ENCODE assay signal across 20 mouse cellular contexts in the genomic region with DNA sequence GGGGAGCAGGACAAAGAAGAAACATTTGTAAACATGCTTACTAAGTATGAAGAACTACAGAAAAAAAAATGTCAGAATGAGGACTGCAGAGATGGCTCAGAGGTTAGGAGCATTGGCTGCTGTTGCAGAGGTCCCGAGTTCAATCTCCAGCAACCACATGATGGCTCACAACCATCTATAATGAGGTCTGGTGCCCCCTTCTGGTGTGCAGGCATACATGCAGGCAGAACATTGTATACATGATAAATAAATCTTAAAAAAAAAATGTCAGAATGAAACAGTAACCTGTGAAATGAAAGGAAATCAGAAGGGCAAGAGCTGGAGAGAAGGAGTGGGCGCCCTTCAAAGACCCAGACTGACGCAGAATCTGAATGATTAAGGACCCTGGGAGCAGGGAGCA. TPM values are rescaled to one million over a fixed set of nuclear protein-coding genes. Genes with fewer than 3 reads are reported as not detected.
DNase-seq lines count a peak whose midpoint lies in the region; ATAC-seq and TF ChIP-seq lines count a peak whose summit lies in the region.
"Had no signal": no experiment of that assay in that cellular context is flagged by ENCODE, and none has a peak within 500 bp of the region (broad histone marks: within the 10 kb centered on the region; RNA-seq: fewer than 3 reads in every experiment).

No protein-coding gene starts in this region.

- dilution Hi-C loops in CH12.LX (cut with MboI; ENCODE audit: extremely low pct_ligation_motif_present, extremely low pct_unique_long_range_greater_than_20kb, low sequenced_read_pairs): no loop called here

- no peak for TF ChIP-seq EP300 in heart, adult 2 months (IDR thresholded peaks at IDR 0.05; ENCODE audit: insufficient read depth, low read depth, low read length)
- no peak for TF ChIP-seq EP300 in CH12.LX (IDR thresholded peaks at IDR 0.05; ENCODE audit: low read length)

- WGBS in heart, adult 2 months: 90% methylated on average over 3 of the region's 3 CpGs
- 85% methylated on average over 3 of the region's 3 CpGs for WGBS in liver, adult 2 months
- 74% methylated on average over 3 of the region's 3 CpGs for WGBS in liver, embryonic 12.5 days (ENCODE audit: insufficient replicate concordance)
- WGBS in hindbrain, embryonic 16.5 days: 91% methylated on average over 3 of the region's 3 CpGs

- no peak for TF ChIP-seq RAD21 in CH12.LX (IDR thresholded peaks at IDR 0.05; ENCODE audit: low read depth, low read length)

- H3K9ac ChIP-seq in heart, adult 2 months (ENCODE audit: low read depth, low read length): no peak overlapping the region
- no peak overlapping the region for H3K9ac ChIP-seq in liver, adult 2 months (ENCODE audit: low read depth, low read length)
- H3K9ac ChIP-seq in liver, embryonic 12.5 days: no peak overlapping the region
- H3K9ac ChIP-seq in CH12.LX (ENCODE audit: insufficient read depth, low read depth): no peak overlapping the region
- no peak overlapping the region for H3K9ac ChIP-seq in hindbrain, embryonic 16.5 days (ENCODE audit: low read depth, low read length)
- H3K9ac ChIP-seq: embryonic facial prominence, embryonic 13.5 days; forebrain, embryonic 15.5 days; kidney, embryonic 15.5 days; liver, embryonic 13.5 days had no signal

- no peak overlapping the region for H3K27ac ChIP-seq in heart, adult 2 months
- no peak overlapping the region for H3K27ac ChIP-seq in liver, adult 2 months (replicated peaks; ENCODE audit: insufficient read depth, low read depth, low read length)
- H3K27ac ChIP-seq in liver, embryonic 12.5 days: no peak overlapping the region
- H3K27ac ChIP-seq in CH12.LX (ENCODE audit: insufficient read depth, low read depth): no peak overlapping the region
- no peak overlapping the region for H3K27ac ChIP-seq in hindbrain, embryonic 16.5 days (ENCODE audit: low read depth, low read length)
- H3K27ac ChIP-seq: embryonic facial prominence, embryonic 13.5 days; forebrain, embryonic 15.5 days; heart, embryonic 10.5 days; kidney, embryonic 15.5 days; liver, embryonic 13.5 days had no signal

- no peaks in the 10 kb centered on the region for H3K27me3 ChIP-seq in heart, adult 2 months (ENCODE audit: control insufficient read depth, insufficient read depth, low read length)
- H3K27me3 ChIP-seq in liver, adult 2 months (ENCODE audit: control insufficient read depth, insufficient read depth, low read length): no peaks in the 10 kb centered on the region
- no peaks in the 10 kb centered on the region for H3K27me3 ChIP-seq in liver, embryonic 12.5 days (replicated peaks)
- no peaks in the 10 kb centered on the region for H3K27me3 ChIP-seq in CH12.LX (replicated peaks)
- no peaks in the 10 kb centered on the region for H3K27me3 ChIP-seq in hindbrain, embryonic 16.5 days (replicated peaks; ENCODE audit: control insufficient read depth, insufficient read depth, low read length)
- H3K27me3 ChIP-seq: embryonic facial prominence, embryonic 13.5 days; forebrain, embryonic 15.5 days; kidney, embryonic 15.5 days; liver, embryonic 13.5 days; megakaryocyte, embryonic 14.5 days had no signal

- H3K9me3 ChIP-seq in liver, embryonic 12.5 days (replicated peaks): no peaks in the 10 kb centered on the region
- no peaks in the 10 kb centered on the region for H3K9me3 ChIP-seq in CH12.LX (replicated peaks; ENCODE audit: low read length)
- H3K9me3 ChIP-seq in hindbrain, embryonic 16.5 days (ENCODE audit: control insufficient read depth, low read length): no peaks in the 10 kb centered on the region
- H3K9me3 ChIP-seq: embryonic facial prominence, embryonic 13.5 days; forebrain, embryonic 15.5 days; heart, embryonic 10.5 days; kidney, embryonic 15.5 days; liver, embryonic 13.5 days; megakaryocyte, embryonic 14.5 days had no signal

- H3K79me2 ChIP-seq in heart, adult 2 months (replicated peaks; ENCODE audit: control insufficient read depth, insufficient read depth, low read length): no peaks in the 10 kb centered on the region
- H3K79me2 ChIP-seq in liver, adult 2 months (ENCODE audit: control insufficient read depth, insufficient read depth, low read length): no peaks in the 10 kb centered on the region
- H3K79me2 ChIP-seq in CH12.LX (replicated peaks; ENCODE audit: control insufficient read depth, extremely low read depth, insufficient read depth, poor library complexity, severe bottlenecking): peaks cover 10% of the 10 kb centered on the region

- no peaks in the 10 kb centered on the region for H3K36me3 ChIP-seq in heart, adult 2 months (ENCODE audit: control insufficient read depth, insufficient read depth, low read length)
- H3K36me3 ChIP-seq in liver, adult 2 months (ENCODE audit: control insufficient read depth, insufficient read depth, low read length): peaks cover 1% of the 10 kb centered on the region; the same call in 1 of the 2 replicates
- H3K36me3 ChIP-seq in liver, embryonic 12.5 days: peaks cover 8% of the 10 kb centered on the region
- H3K36me3 ChIP-seq in CH12.LX (replicated peaks in 1 of 2; ENCODE audit: control insufficient read depth in 1 of 2, insufficient read depth in 1 of 2, low read length in 1 of 2): peaks cover 0 to 10% of the 10 kb centered on the region in 2 experiments
- H3K36me3 ChIP-seq in hindbrain, embryonic 16.5 days (ENCODE audit: control insufficient read depth, insufficient read depth, low read length): no peaks in the 10 kb centered on the region

- in situ Hi-C loops in CH12.LX (cut with MboI; ENCODE audit: low pct_ligation_motif_present, low pct_unique_long_range_greater_than_20kb, low sequenced_read_pairs): no loop called here

- intact Hi-C loops in heart, adult 2 months (cut with DNase I): no loop called here
- intact Hi-C loops in heart, postnatal 14 days (cut with DNase I): no loop called here

- no peak for DNase-seq in heart, adult 2 months
- no peak for DNase-seq in heart, postnatal 14 days
- no peak for DNase-seq in liver, adult 2 months (ENCODE audit: extremely low read depth, low read depth, low spot score)
- no peak for DNase-seq in CH12.LX (ENCODE audit: extremely low read depth)
- DNase-seq in brain, embryonic 14.5 days (ENCODE audit: low read depth): no peak
- no peak for DNase-seq in spleen, adult 12 weeks (ENCODE audit: low spot score)
- DNase-seq: adrenal gland, adult 8-10 months; left cerebral cortex, postnatal 4 days; liver, embryonic 13.5 days; lung, postnatal 10 days; retina, postnatal 1 day; thymus, postnatal 36 days had no signal

- no peak overlapping the region for H3K4me3 ChIP-seq in heart, adult 2 months
- no peak overlapping the region for H3K4me3 ChIP-seq in liver, adult 2 months (ENCODE audit: insufficient read depth, low read depth, low read length)
- H3K4me3 ChIP-seq in liver, embryonic 12.5 days: no peak overlapping the region
- H3K4me3 ChIP-seq in CH12.LX (replicated peaks in 1 of 3; ENCODE audit: low read depth in 2 of 3, low read length in 2 of 3, poor library complexity in 1 of 3): no peak overlapping the region
- no peak overlapping the region for H3K4me3 ChIP-seq in hindbrain, embryonic 16.5 days (ENCODE audit: low read length)
- H3K4me3 ChIP-seq: embryonic facial prominence, embryonic 13.5 days; forebrain, embryonic 15.5 days; heart, embryonic 10.5 days; kidney, embryonic 15.5 days had no signal

- TF ChIP-seq POLR2A in heart, adult 2 months (IDR thresholded peaks at IDR 0.05; ENCODE audit: insufficient read depth, low read depth, low read length): no peak
- no peak for TF ChIP-seq POLR2A in liver, adult 2 months (IDR thresholded peaks at IDR 0.05; ENCODE audit: extremely low read depth, insufficient read depth, low read length)
- TF ChIP-seq POLR2A in CH12.LX (IDR thresholded peaks at IDR 0.05; ENCODE audit: low read depth, low read length): no peak
- no peak for TF ChIP-seq POLR2A in brain, embryonic 14.5 days (IDR thresholded peaks at IDR 0.05; ENCODE audit: borderline replicate concordance, extremely low read depth, insufficient read depth, insufficient read length, poor library complexity, severe bottlenecking)

- H3K4me1 ChIP-seq in heart, adult 2 months (ENCODE audit: control insufficient read depth, insufficient read depth, low read length): 0 out of 2 replicates have a peak, but pooled peaks cover 2% of the 10 kb centered on the region
- H3K4me1 ChIP-seq in liver, adult 2 months (ENCODE audit: control insufficient read depth, insufficient read depth, low read length): no peaks in the 10 kb centered on the region
- peaks cover 23% of the 10 kb centered on the region for H3K4me1 ChIP-seq in liver, embryonic 12.5 days
- peaks cover 0 to 16% of the 10 kb centered on the region in 2 experiments; a peak in 2 of 4 replicates for H3K4me1 ChIP-seq in CH12.LX (ENCODE audit: control insufficient read depth in 1 of 2, insufficient read depth in 2 of 2)
- peaks cover 8% of the 10 kb centered on the region for H3K4me1 ChIP-seq in hindbrain, embryonic 16.5 days (ENCODE audit: control insufficient read depth, insufficient read depth, low read depth, low read length)

- peak; percentile 26 for TF ChIP-seq CTCF in heart, adult 2 months (IDR thresholded peaks at IDR 0.05)
- TF ChIP-seq CTCF in liver, adult 2 months (IDR thresholded peaks at IDR 0.05; ENCODE audit: low read depth, low read length): peak; percentile 19; the same call in 1 of the 2 replicates
- TF ChIP-seq CTCF in CH12.LX (conservative IDR thresholded peaks at IDR 0.05 in 1 of 2, IDR thresholded peaks at IDR 0.05 in 1 of 2; ENCODE audit: low read depth in 2 of 2, low read length in 2 of 2): peak; percentile 19 to 41; a peak in 3 of 4 replicates
- TF ChIP-seq CTCF in brain, embryonic 14.5 days (IDR thresholded peaks at IDR 0.05; ENCODE audit: borderline replicate concordance, extremely low read depth, insufficient read depth, insufficient read length): peak; percentile 10; the same call in 1 of the 2 replicates

- H3K4me2 ChIP-seq in liver, embryonic 12.5 days: no peak overlapping the region
- H3K4me2 ChIP-seq in CH12.LX (ENCODE audit: insufficient read depth, low read depth, poor library complexity, severe bottlenecking): no peak overlapping the region
- no peak overlapping the region for H3K4me2 ChIP-seq in hindbrain, embryonic 16.5 days (ENCODE audit: low read length)
- H3K4me2 ChIP-seq: embryonic facial prominence, embryonic 13.5 days; forebrain, embryonic 15.5 days; kidney, embryonic 15.5 days had no signal

- ATAC-seq in liver, embryonic 12.5 days: no peak
- no peak for ATAC-seq in hindbrain, embryonic 16.5 days
- ATAC-seq: forebrain, embryonic 15.5 days; midbrain, embryonic 16.5 days had no signal

RNA-seq across cellular contexts. Expression of a gene that starts 1.7 kb away (rescaled TPM):
- 1 to 10 TPM; 2.7 to 2.9 TPM for total RNA-seq in heart, adult 2 months (2021)
- polyA plus RNA-seq in heart, adult 2 months (2012; rRNA removed): 1.5 and 2.2 TPM in 2 replicates
- total RNA-seq in heart, postnatal 14 days (2021): 1 to 10 TPM; 3.6 to 3.8 TPM
- total RNA-seq in liver, adult 2 months (2014; rRNA removed): 2.3 and 2.6 TPM in 2 replicates
- 1.5 and 1.9 TPM in 2 replicates for polyA plus RNA-seq in liver, adult 2 months (2012; rRNA removed)
- polyA plus RNA-seq in liver, embryonic 12.5 days (2016; fragmentation: Nextera tagmentation; extraction: Ambion mirVana): 9.5 and 10.1 TPM in 2 replicates
- total RNA-seq in CH12.LX (2012; rRNA removed) (10.0 and 10.4 TPM in 2 replicates), CH12.LX (2014; rRNA removed) (13.7 and 15.5 TPM in 2 replicates)
- 8.9 and 10.5 TPM in 2 replicates for polyA plus RNA-seq in CH12.LX (2012; ENCODE audit: insufficient read length, low read depth)
- 10.8 and 11.0 TPM in 2 replicates for polyA plus RNA-seq in brain, embryonic 14.5 days (2012; rRNA removed)
- 4.4 and 4.9 TPM in 2 replicates for polyA plus RNA-seq in hindbrain, embryonic 16.5 days (2015; fragmentation: Nextera tagmentation; extraction: Ambion mirVana)

RNA-seq across cellular contexts. Expression of a gene that starts 15.2 kb away (rescaled TPM):
- 1 to 10 TPM; 2.7 to 3.2 TPM for total RNA-seq in heart, adult 2 months (2021)
- polyA plus RNA-seq in heart, adult 2 months (2012; rRNA removed): 2.5 and 3.5 TPM in 2 replicates
- total RNA-seq in heart, postnatal 14 days (2021): 1 to 10 TPM; 2.8 to 2.9 TPM
- 3.6 and 5.9 TPM in 2 replicates for total RNA-seq in liver, adult 2 months (2014; rRNA removed)
- 4.6 and 5.0 TPM in 2 replicates for polyA plus RNA-seq in liver, adult 2 months (2012; rRNA removed)
- 19.0 and 20.0 TPM in 2 replicates for polyA plus RNA-seq in liver, embryonic 12.5 days (2016; fragmentation: Nextera tagmentation; extraction: Ambion mirVana)
- 17.3 and 20.1 TPM in 2 replicates for total RNA-seq in CH12.LX (2012; rRNA removed)
- 43.8 and 48.0 TPM in 2 replicates for total RNA-seq in CH12.LX (2014; rRNA removed)
- 35.7 and 39.7 TPM in 2 replicates for polyA plus RNA-seq in CH12.LX (2012; ENCODE audit: insufficient read length, low read depth)
- polyA plus RNA-seq in brain, embryonic 14.5 days (2012; rRNA removed): 65.2 and 81.7 TPM in 2 replicates
- polyA plus RNA-seq in hindbrain, embryonic 16.5 days (2015; fragmentation: Nextera tagmentation; extraction: Ambion mirVana): 26.8 and 30.2 TPM in 2 replicates

RNA-seq across cellular contexts. Expression of a gene that starts 24.6 kb away (rescaled TPM):
- total RNA-seq in heart, adult 2 months (2021): 1,000 to 10,000 TPM; 2,026 to 2,490 TPM
- 762 and 1,154 TPM in 2 replicates for polyA plus RNA-seq in heart, adult 2 months (2012; rRNA removed)
- 1,000 to 10,000 TPM; 2,083 to 2,242 TPM for total RNA-seq in heart, postnatal 14 days (2021)
- total RNA-seq in liver, adult 2 months (2014; rRNA removed): 264 and 266 TPM in 2 replicates
- 125 and 171 TPM in 2 replicates for polyA plus RNA-seq in liver, adult 2 months (2012; rRNA removed)
- polyA plus RNA-seq in liver, embryonic 12.5 days (2016; fragmentation: Nextera tagmentation; extraction: Ambion mirVana): 984 and 997 TPM in 2 replicates
- total RNA-seq in CH12.LX (2012; rRNA removed): 226 and 344 TPM in 2 replicates
- total RNA-seq in CH12.LX (2014; rRNA removed): 500 and 646 TPM in 2 replicates
- 511 and 674 TPM in 2 replicates for polyA plus RNA-seq in CH12.LX (2012; ENCODE audit: insufficient read length, low read depth)
- 587 and 848 TPM in 2 replicates for polyA plus RNA-seq in brain, embryonic 14.5 days (2012; rRNA removed)
- polyA plus RNA-seq in hindbrain, embryonic 16.5 days (2015; fragmentation: Nextera tagmentation; extraction: Ambion mirVana): 1,339 and 1,421 TPM in 2 replicates

RNA-seq across cellular contexts. Expression of a gene that starts 24.7 kb away (rescaled TPM):
- total RNA-seq in heart, adult 2 months (2021): 10 to 100 TPM; 11.8 to 12.4 TPM
- 5.5 and 7.7 TPM in 2 replicates for polyA plus RNA-seq in heart, adult 2 months (2012; rRNA removed)
- total RNA-seq in heart, postnatal 14 days (2021): 10 to 100 TPM; 11.7 to 12.3 TPM
- 7.1 and 8.3 TPM in 2 replicates for total RNA-seq in liver, adult 2 months (2014; rRNA removed)
- polyA plus RNA-seq in liver, adult 2 months (2012; rRNA removed): 4.4 and 6.1 TPM in 2 replicates
- 10.9 and 11.7 TPM in 2 replicates for polyA plus RNA-seq in liver, embryonic 12.5 days (2016; fragmentation: Nextera tagmentation; extraction: Ambion mirVana)
- total RNA-seq in CH12.LX (2012; rRNA removed): 49.7 and 62.0 TPM in 2 replicates
- total RNA-seq in CH12.LX (2014; rRNA removed): 24.6 and 26.6 TPM in 2 replicates
- 78.0 and 79.7 TPM in 2 replicates for polyA plus RNA-seq in CH12.LX (2012; ENCODE audit: insufficient read length, low read depth)
- polyA plus RNA-seq in brain, embryonic 14.5 days (2012; rRNA removed): 15.3 and 18.9 TPM in 2 replicates
- 4.4 and 5.0 TPM in 2 replicates for polyA plus RNA-seq in hindbrain, embryonic 16.5 days (2015; fragmentation: Nextera tagmentation; extraction: Ambion mirVana)

RNA-seq across cellular contexts. Expression of a gene that starts 50.9 kb away (rescaled TPM):
- 10 to 100 TPM; 58.2 to 63.9 TPM for total RNA-seq in heart, adult 2 months (2021)
- 16.7 and 24.5 TPM in 2 replicates for polyA plus RNA-seq in heart, adult 2 months (2012; rRNA removed)
- 10 to 100 TPM; 64.9 to 75.1 TPM for total RNA-seq in heart, postnatal 14 days (2021)
- total RNA-seq in liver, adult 2 months (2014; rRNA removed): 12.6 and 14.8 TPM in 2 replicates
- 7.4 and 7.5 TPM in 2 replicates for polyA plus RNA-seq in liver, adult 2 months (2012; rRNA removed)
- 67.1 and 78.5 TPM in 2 replicates for polyA plus RNA-seq in liver, embryonic 12.5 days (2016; fragmentation: Nextera tagmentation; extraction: Ambion mirVana)
- 15.1 and 22.5 TPM in 2 replicates for total RNA-seq in CH12.LX (2012; rRNA removed)
- 21.1 and 26.0 TPM in 2 replicates for total RNA-seq in CH12.LX (2014; rRNA removed)
- 58.8 and 62.9 TPM in 2 replicates for polyA plus RNA-seq in CH12.LX (2012; ENCODE audit: insufficient read length, low read depth)
- polyA plus RNA-seq in brain, embryonic 14.5 days (2012; rRNA removed): 40.1 and 49.2 TPM in 2 replicates
- polyA plus RNA-seq in hindbrain, embryonic 16.5 days (2015; fragmentation: Nextera tagmentation; extraction: Ambion mirVana): 77.6 and 80.6 TPM in 2 replicates
